Mouse (Mus musculus) splenic B cell, adult 2 months (primary cell): ENCODE data around the gene Mob3b.

Source experiments
- DNase-seq: peaks from one replicate; pipeline ENCODE4 v3.0.0-alpha.2; 2011; ENCODE audit warnings: low read depth, low spot score
- H3K27me3 ChIP-seq: 2 replicates; pipeline ENCODE4 v1.6.1; 2012; ENCODE audit warnings: mild to moderate bottlenecking, low read length, moderate library complexity, mixed read lengths; ENCODE audit not compliant: control insufficient read depth, poor library complexity, insufficient read depth, severe bottlenecking
- H3K36me3 ChIP-seq: 2 replicates; pipeline ENCODE4 v1.6.1; 2012; ENCODE audit warnings: mild to moderate bottlenecking, low read length, moderate library complexity, mixed read lengths; ENCODE audit not compliant: control insufficient read depth, poor library complexity, insufficient read depth, severe bottlenecking

Gene Mob3b

DNA sequence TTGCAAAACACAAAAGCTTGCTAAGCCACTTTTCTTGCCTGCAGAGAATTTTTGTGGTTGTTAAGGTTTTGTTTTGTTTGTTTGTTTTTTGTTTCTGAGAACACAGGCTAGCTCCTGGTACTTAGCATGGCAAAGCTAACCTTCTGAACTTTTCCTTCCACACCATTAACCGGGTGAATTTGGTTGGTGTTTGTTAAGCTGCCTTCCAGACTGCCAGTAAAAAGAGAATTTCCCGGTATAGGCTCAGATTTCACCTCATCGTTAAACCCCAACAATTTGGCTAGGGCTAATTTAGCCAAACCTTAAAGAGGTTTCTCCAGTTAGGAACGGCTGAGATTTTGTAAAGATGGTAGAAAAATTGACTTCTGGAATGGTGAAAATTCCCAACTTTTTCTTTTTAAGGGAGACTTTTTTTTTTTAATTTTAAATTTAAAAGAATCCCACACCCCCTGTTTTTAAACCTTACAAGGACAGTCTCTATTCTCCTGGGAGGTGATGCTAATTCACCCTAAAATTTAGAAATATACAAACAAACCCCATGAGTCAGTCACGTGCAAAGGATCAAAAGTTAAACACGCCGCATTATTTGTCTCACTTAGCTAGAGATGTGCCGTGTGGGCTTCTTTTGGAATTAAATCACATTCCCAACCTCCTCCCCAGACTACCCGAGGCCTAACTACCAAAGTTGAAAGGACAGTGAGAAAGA, 108.1 kb downstream of the Mob3b start:
- H3K27me3 ChIP-seq, result no peaks in the 10 kb centered on the region
- no peaks in the 10 kb centered on the region for H3K36me3 ChIP-seq
- no peak for DNase-seq

DNA sequence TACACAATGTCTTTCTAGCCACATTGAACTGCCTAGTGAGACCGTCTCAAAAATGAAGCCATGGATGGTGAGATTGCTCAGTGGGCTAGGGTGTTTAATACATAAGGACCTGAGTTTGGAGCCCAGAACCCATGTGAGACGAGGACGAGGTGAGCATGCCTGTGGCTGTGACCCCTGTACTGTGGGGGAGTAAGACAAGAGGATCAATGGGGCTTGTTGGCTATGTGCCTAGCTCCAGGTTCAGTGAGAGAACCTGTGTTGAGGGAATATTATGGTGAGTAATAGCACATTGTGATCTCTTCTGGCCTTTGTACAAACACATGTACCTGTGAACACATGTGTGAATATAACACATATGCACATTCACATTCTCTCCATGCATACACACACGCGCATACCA, 116.4 kb downstream of the Mob3b start:
- H3K36me3 ChIP-seq, result no peaks in the 10 kb centered on the region
- no peak for DNase-seq
- no peaks in the 10 kb centered on the region for H3K27me3 ChIP-seq

DNA sequence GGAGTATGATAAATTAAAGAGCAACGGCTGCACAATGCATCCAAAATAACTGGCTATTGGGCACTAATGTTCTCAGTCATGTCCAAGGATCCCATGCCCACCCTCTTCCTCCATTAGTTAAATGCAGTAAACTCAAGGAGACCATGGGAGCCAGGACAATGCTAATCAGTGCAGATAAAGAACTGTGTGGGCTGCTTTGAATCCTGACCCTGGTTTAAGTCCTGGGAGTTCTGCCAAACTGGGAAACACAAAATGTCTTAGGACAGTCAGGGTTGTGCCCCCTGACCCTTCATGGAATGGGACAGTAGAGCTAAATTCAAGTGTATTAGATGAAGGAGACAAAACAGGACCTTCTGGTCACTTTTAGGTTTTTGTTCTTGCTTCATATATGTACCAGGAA, 117.0 kb downstream of the Mob3b start:
- no peaks in the 10 kb centered on the region for H3K36me3 ChIP-seq
- H3K27me3 ChIP-seq, result no peaks in the 10 kb centered on the region
- DNase-seq, result no peak

DNA sequence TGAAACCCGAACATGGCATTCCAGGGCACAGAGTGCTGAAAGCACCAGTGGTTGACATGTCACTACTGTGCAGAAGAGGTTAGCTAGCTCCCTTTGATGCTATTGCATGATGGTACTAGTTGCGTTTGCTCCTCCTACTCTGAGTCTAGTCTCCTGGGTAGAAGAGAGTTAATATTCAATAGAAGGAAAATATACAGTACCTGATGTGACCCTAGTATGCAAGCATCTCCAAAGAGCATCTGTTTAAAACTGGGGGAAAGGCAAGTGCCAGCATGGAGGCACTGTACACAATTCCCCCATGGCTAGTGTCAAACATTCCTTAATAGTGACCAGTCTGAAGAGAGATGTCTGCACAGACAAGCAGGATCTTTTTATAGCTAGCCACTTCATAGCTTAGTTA, 119.5 kb downstream of the Mob3b start:
- Histone ChIP-seq H3K27me3 (no peaks in the 10 kb centered on the region), H3K36me3 (no peaks in the 10 kb centered on the region)
- DNase-seq, result no peak

DNA sequence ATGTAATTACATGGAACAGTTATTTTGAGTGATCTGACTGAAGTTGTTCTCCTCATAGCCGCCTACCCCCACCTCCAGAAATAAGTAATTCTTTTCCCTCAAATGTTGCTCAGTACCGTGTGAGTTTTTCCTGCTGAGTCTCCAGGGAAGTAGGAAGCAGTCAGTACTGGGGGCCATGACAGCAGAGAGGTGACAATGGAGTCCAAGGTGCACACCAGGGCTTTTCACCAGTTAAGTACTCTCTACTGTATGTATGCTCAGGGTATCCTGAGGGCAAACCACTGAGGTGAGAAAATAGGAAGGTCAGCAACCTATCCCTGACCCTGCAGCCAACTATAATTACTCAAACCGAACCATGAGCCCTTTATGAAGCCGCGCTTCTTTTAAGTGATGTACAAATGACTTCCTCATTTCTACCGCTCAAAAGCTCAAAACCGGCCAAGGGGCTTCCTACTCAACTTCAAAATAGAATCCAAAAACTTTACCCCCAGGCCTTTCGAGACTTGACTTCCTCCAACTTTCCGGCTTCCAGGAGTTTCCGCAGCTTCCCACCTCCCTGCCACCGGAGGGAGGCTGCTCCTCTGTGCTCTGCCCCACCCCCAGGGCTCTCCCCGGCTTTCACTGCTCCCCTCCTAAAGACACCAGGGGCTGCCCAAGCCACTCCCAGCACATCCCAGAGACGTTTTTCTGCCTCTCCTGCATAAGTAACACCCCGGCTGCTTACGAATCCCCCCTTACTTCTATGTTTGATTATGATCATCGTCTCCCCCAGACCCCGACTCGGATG, 122.6 kb downstream of the Mob3b start:
- no peaks in the 10 kb centered on the region for H3K27me3 ChIP-seq
- DNase-seq, result peak; percentile 5
- H3K36me3 ChIP-seq, result no peaks in the 10 kb centered on the region

DNA sequence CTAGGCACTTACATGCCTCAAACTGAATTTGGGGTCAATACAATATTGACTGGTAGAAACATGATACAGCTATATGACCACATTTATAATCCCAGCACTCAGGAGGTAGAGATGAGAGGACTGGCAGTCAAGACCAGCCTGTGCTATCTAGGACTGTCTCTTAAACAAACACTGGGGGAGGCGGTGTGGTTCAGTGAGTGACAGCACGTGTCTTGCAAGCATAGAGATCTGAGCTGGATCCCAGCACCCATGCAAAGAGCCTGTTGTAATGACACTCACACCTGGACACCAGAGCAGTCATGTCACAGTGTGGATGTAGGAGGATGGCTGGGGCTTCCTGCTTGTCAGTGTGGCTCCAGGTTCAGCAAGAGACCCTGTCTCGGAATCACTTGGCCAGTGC, 124.5 kb downstream of the Mob3b start:
- H3K27me3 ChIP-seq, result no peaks in the 10 kb centered on the region
- H3K36me3 ChIP-seq, result no peaks in the 10 kb centered on the region
- no peak for DNase-seq

DNA sequence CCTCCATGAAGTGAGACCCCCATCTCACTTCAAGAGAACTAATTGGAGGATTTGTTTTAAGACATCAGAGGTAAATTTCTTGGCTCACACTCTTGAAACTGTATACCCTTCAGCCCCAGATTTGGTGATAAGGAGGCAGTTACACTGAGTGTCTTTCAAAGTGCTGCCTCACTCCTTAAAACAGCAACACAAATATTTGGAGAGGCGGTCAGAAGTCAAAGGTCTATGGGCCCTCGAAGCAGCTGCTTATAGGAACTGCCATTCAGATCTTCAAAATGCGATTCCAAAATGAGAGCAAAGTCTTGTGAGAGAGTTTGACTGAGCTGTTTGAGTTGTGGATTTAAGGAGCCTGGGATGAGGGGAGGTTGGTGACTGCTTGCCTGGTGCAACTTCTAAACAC, 125.7 kb downstream of the Mob3b start:
- H3K36me3 ChIP-seq, result no peaks in the 10 kb centered on the region
- DNase-seq, result no peak
- H3K27me3 ChIP-seq, result no peaks in the 10 kb centered on the region

DNA sequence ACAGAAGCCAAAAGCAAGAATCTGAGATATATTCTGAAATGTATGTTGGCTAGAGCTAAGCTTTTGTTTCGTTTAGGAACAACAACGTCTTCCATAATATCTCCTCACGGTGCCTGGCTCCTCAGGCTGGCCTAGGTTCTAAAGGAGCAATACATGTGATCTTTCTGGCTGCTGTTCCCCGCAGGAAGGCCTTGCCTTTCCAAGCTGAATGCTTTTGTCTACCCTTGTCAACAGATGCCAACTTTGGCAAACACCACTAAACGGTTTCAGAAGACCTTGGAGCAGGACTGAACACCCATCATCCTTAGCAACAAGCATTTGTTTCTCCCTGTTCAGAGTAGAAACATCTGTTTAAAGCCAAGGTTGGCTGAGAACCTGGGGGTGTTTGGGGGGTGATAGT, 126.1 kb downstream of the Mob3b start:
- DNase-seq, result no peak
- H3K36me3 ChIP-seq, result no peaks in the 10 kb centered on the region
- no peaks in the 10 kb centered on the region for H3K27me3 ChIP-seq

DNA sequence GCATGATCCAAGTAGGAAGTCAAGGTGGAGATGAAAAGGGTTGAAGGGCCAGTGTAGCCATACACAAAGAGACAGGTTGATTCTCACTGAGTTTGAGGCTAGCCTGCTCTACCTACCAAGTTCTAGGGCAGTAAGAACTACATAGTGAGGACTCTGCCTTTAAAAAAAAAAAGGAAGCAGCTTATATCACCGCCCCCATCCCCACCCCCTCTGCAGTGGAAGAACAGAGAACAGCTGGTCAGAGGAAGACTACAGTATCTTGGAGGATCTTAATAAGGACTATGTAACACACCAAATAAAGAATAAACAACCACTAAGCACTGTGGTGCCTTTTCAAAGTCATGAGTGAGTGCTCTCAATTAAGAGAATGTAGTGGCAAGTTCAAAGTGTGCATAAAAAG, 138.9 kb downstream of the Mob3b start:
- no peaks in the 10 kb centered on the region for H3K36me3 ChIP-seq
- DNase-seq, result no peak
- H3K27me3 ChIP-seq, result no peaks in the 10 kb centered on the region

DNA sequence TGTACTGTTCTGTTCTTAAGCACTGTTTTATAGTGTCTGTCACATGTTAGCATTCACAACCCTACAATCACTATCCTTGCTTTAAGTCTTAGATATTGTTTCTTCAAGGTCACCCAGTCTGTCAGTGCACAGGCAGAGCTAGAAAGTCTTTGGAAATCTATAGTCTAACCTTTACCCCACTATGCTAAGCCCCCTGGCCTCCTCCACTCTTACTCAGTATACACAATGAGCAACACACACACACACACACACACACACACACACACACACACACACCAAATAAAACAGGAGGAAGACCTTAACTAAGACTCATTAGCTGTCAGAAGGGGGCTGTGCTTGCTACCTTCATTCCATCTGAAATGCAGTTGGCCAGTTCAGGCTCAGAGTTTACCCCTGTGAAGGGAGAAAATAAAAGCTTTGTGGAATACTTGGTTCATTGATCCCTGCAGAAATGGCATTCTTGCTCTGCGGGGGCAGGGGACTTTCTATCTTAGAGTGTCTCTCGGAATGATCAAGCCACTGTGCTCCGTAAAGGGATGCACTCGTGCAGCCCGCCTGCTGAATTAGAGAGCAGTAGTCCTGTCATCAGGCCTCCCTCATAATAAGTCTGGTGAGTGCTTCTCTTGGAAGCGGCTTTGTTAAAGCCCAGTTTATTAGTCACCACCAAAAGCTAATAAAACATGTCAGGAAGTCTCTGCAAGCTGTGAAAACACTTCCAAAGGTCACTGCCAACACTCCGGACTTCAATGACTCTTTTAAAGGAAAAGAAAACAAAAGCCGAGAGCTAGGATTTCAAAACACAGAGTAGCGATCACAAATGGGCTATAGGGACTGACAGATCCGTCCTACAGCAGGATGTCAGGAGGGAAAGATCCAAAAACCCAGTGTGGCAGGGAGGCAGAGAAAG, 144.6 kb downstream of the Mob3b start:
- Histone ChIP-seq H3K36me3 (no peaks in the 10 kb centered on the region), H3K27me3 (no peaks in the 10 kb centered on the region)
- no peak for DNase-seq

DNA sequence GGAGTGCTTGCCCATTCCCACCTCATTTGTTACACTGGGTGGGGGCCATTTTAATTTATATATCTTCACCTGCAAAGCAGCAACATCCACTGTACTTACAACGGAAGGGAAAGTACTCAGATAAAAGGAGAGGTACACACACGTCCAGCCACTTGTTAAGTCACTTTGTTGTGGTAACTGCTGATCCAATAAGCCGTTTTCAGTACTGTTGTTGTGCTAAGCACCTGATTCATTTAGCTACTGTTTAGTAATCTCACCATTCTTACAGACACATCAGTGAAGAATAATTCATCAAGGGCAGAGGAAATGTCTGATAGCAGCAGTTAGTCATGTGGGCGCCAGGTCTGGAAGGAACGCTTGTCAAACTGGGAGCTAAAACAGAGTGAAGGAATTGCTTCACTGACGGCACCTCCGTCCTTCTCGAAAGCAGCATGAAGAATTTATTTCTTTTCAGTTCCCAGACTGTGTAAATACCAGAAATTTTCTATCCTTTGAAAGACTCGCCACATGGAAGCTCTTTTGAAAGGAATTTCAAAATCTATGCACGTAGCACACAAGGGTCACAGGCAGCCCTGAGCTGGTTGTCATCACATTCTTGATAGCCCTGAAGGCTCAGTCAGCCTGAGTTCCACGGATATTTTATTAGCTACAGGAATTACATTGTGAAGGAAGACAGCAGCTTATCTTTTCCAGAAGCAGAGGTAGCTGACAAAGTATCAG, 150.6 kb downstream of the Mob3b start:
- no peak for DNase-seq
- Histone ChIP-seq H3K27me3 (no peaks in the 10 kb centered on the region), H3K36me3 (no peaks in the 10 kb centered on the region)

DNA sequence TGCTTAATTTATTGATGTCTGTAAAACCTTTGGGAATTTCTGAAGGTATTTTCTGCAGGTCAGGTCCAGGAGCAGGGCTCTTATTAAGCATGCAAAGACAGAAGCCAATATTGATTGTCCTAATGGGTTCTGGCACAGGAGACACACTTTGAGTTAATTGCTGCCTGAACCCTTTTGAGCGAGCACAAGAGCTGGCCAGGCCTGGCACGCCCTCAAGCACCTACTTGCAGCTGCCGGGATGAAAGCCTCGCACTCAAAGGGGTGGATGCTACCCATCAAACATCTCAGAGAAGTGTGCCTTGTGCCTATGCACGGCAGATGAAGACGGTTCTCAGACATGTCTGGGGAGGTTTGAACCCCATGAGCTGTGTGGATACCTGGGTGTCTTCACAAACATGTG, 151.2 kb downstream of the Mob3b start:
- Histone ChIP-seq H3K36me3 (no peaks in the 10 kb centered on the region), H3K27me3 (no peaks in the 10 kb centered on the region)
- DNase-seq, result no peak

DNA sequence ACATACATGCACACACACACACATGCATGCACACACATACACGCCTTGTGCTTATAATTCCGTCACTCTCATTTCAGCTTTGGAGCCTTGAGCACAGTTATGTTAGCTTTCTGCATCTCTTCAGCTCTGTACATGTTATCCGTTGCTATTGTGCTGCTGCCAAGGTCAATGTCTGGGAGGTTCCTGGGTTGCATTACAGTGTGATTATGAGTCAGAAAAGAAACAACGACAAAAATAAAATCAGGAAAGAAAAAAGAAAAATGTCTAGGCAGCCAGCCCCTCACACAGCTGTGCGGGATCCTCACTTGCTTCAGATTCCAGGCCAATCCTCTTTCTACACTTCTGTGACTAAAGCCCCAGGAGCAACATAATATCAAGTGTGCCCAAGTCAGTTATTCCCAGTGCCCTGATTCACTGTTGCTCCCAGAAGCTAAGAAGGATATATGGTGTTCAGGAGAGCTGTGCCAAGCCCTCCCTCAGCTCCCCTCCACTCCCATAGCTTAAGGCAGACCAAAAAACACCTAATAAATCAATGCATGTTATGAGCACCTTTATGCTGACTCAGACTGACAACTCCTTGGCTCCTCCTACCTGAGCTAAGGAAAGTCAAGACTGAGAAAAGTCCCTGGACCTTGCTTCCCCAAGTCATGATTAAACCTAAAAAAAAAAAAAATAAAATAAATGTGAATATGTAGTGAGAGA, 152.1 kb downstream of the Mob3b start:
- H3K27me3 ChIP-seq, result no peaks in the 10 kb centered on the region
- no peak for DNase-seq
- H3K36me3 ChIP-seq, result no peaks in the 10 kb centered on the region

DNA sequence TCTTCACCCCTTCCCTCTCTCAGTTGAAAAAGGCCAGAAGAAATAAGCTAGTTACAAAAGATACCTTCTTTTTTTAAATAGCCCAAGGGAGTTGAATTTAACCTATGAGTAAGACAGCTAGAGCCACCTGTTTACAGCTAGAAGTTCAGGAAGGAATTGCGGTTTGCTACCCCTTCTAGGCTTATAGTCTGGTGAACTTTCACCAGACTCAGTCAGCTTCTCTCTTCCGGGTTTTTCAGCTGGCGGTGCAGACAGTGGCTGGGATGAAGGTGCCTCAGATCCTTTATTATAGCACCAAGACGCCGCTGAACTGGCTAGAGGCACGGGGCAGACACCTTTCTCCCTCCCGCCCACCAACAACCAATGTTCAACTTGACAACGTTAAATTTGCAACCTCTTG, 152.8 kb downstream of the Mob3b start:
- H3K27me3 ChIP-seq, result no peaks in the 10 kb centered on the region
- DNase-seq, result peak; percentile 24
- no peaks in the 10 kb centered on the region for H3K36me3 ChIP-seq
